Mouse (Mus musculus): ENCODE data around the gene Zp3.

- no peak for TF ChIP-seq CTCF (IDR thresholded peaks at IDR 0.05; ENCODE audit: control insufficient read depth, insufficient read depth, insufficient replicate concordance, low read depth, low read length)
- no peak for TF ChIP-seq POLR2A (IDR thresholded peaks at IDR 0.05; ENCODE audit: control insufficient read depth, low read depth, low read length)
Measured at GRCm38 (mm10) chr5:135933900-135934441, 45.9 kb upstream of the Zp3 start.

Data from testis, adult 2 months (tissue).